Mouse (Mus musculus): Measurements from ENCODE around the gene Mblac2.

The Mblac2 gene

GRCm38 (mm10) chr13:81740898-81741297, 29.8 kb downstream of the Mblac2 start:
- DNase-seq, result peak in 1 of 2 experiments; percentile 15

- DNase-seq, result peak in 1 of 2 experiments; percentile 18
Observed at GRCm38 (mm10) chr13:81743391-81744091, 32.4 kb downstream of the Mblac2 start.

- no peak for DNase-seq
Observed at GRCm38 (mm10) chr13:81744092-81744396, 32.9 kb downstream of the Mblac2 start.

- DNase-seq, result no peak
Observed at GRCm38 (mm10) chr13:81754878-81755277, 43.7 kb downstream of the Mblac2 start.

- no peak for DNase-seq
Observed at GRCm38 (mm10) chr13:81755324-81755723, 44.2 kb downstream of the Mblac2 start.

- DNase-seq, result peak; percentile 16 to 53
Observed at GRCm38 (mm10) chr13:81757058-81757660, 46.0 kb downstream of the Mblac2 start.

- DNase-seq, result peak; percentile 15 to 46
Observed at GRCm38 (mm10) chr13:81760379-81760778, 49.2 kb downstream of the Mblac2 start.

GRCm38 (mm10) chr13:81761566-81762186, 50.5 kb downstream of the Mblac2 start:
- DNase-seq, result peak in 1 of 2 experiments; percentile 34

GRCm38 (mm10) chr13:81764173-81764572, 53.0 kb downstream of the Mblac2 start:
- no peak for DNase-seq

GRCm38 (mm10) chr13:81767038-81767659, 56.0 kb downstream of the Mblac2 start:
- peak; percentile 47 to 48 for DNase-seq

- no peak for DNase-seq
Observed at GRCm38 (mm10) chr13:81776217-81776616, 65.1 kb downstream of the Mblac2 start.

GRCm38 (mm10) chr13:81782475-81782874, 71.3 kb downstream of the Mblac2 start:
- DNase-seq, result no peak

- peak; percentile 94 to 95 for DNase-seq
Observed at GRCm38 (mm10) chr13:81782971-81783404, 71.8 kb downstream of the Mblac2 start, which contains the start of gene Cetn3. Gene Cetn3, plus strand, starts transcription at chr13:81783077.

GRCm38 (mm10) chr13:81783405-81784342, 72.5 kb downstream of the Mblac2 start:
- DNase-seq, result peak; percentile 98

GRCm38 (mm10) chr13:81785766-81786480, 74.8 kb downstream of the Mblac2 start:
- DNase-seq, result no peak

GRCm38 (mm10) chr13:81790160-81790559, 79.0 kb downstream of the Mblac2 start:
- DNase-seq, result no peak

- DNase-seq, result peak in 1 of 2 experiments; percentile 11
Observed at GRCm38 (mm10) chr13:81791861-81792260, 80.7 kb downstream of the Mblac2 start.

GRCm38 (mm10) chr13:81793850-81794249, 82.7 kb downstream of the Mblac2 start:
- no peak for DNase-seq

- DNase-seq, result no peak
Observed at GRCm38 (mm10) chr13:81801121-81801520, 90.0 kb downstream of the Mblac2 start.
